Mouse (Mus musculus): ENCODE measurements at regions not wholly inside any gene's neighbourhood (a gene's known extent, or its start where the extent isn't known, plus 50 kb on each side); places are given as distances from the start of the nearest gene placed in this dataset.

DNA sequence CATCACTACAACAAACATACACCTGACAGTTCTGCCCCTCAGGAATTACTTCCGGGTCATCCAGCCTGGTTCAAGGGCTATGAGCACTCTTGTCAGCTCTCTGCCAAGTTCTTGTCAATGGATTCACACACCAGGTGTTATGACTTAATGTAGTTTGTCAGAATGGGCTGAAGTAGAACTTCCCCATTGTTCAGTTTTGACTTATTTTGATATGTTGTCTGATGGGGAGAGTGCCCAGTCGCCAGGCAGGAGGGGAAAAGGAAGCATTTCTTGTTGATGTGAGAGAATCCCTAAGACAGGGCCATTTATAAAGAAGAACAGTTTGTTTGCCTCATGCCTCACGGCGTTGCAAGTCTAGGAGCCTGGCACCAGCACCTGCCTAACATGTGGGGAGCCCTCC, 52.0 kb upstream of the Cpeb4 start:
- Histone ChIP-seq H3K27me3 (ENCODE audit: control insufficient read depth, insufficient read depth, low read length) (no peaks in the 10 kb centered on the region), H3K4me1 (ENCODE audit: control insufficient read depth, insufficient read depth, low read length) (peaks cover 12% of the 10 kb centered on the region; the same call in 1 of the 2 replicates), H3K27ac (ENCODE audit: insufficient read depth, low read length) (no peak overlapping the region), H3K4me3 (replicated peaks; ENCODE audit: insufficient read depth, low read depth, low read length) (no peak overlapping the region)
- WGBS, result 91% methylated on average over 4 of the region's 4 CpGs
- no peak for TF ChIP-seq POLR2A (IDR thresholded peaks at IDR 0.05; ENCODE audit: borderline replicate concordance, insufficient read depth, low read length)
- no peak for TF ChIP-seq CTCF (IDR thresholded peaks at IDR 0.05; ENCODE audit: borderline replicate concordance, insufficient read depth, low read depth, low read length)
- DNase-seq, result no peak

DNA sequence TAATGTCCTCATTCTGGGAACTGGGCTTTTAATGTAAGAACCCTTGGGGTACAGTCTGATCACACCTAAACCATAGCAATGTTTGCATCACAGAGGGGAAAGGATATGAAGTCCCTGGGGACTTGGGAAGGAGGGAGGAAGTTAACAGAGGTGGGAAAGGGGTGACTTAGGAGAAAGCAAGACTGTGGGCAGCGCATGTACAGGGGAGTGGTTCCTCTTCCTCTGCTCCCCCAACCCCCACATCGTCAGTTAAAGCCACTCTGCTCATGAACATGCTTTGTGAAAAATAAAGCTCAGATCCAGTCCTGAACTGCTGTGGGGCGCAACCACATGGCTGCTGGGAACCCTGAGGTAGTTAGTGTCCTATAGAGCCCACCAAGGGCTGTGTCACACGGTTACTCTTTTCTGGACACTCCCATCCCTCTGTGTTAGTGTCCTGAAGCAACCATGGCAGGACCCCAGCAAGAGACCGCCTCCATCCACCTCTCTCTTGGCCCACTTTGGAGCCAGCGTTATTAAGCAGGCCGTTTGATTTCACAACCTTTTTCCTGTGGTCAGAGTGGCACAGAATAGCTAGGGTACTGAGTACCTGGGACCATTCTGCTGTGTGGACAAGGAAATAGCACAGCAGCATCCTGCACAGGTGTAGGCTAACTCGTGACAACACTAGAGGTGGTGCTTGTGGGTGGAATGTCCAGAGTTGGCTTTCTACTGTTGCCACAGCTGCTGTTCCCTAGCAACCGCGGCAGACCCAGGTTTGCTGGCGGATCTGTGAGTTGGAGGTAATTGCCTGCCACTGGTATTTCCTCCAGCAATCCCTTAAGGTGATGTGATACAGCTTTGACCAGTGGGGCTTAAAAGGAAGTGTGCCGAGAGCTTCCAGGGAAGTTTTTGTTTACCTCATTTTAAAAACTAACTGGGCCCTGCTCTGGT, 50.3 kb upstream of the Cpeb4 start:
- no peak for DNase-seq
- peaks cover 21% of the 10 kb centered on the region; the same call in 1 of the 2 replicates for H3K4me1 ChIP-seq (ENCODE audit: control insufficient read depth, insufficient read depth, low read length)
- no peak overlapping the region for H3K4me3 ChIP-seq (replicated peaks; ENCODE audit: insufficient read depth, low read depth, low read length)
- H3K27me3 ChIP-seq (ENCODE audit: control insufficient read depth, insufficient read depth, low read length), result no peaks in the 10 kb centered on the region
- H3K27ac ChIP-seq (ENCODE audit: insufficient read depth, low read length), result no peak overlapping the region
- TF ChIP-seq CTCF (IDR thresholded peaks at IDR 0.05; ENCODE audit: borderline replicate concordance, insufficient read depth, low read depth, low read length), result no peak
- WGBS, result 77% methylated on average over 12 of the region's 12 CpGs
